Mouse (Mus musculus): ENCODE results near the gene Fmo2. TPM values are rescaled to one million over a fixed set of nuclear protein-coding genes. Genes with fewer than 3 reads are reported as not detected.

Gene Fmo2
- polyA plus RNA-seq, 1 experiment: 2.1 TPM

DNA sequence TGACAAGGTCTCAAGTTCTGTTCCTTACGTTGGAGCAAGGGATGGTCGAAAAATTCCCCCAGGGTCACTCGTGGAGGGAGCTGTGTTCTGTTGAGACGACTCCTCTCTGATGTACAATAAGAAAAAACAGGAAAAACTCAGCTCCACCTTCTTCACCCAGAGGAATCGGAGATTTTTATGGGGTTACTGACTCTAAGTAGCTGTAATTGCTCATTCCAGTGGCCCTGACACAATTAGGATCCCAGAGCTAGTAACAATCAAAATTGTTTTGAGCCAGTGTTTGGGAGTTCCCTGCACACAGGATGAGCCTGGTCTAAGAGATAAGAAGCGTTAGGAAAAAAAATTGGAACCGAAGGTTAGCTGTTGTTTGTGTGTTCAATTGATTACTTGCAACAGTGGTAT, 32.2 kb downstream of the Fmo2 start, which contains the start of gene Fmo1:
Gene Fmo1, minus strand, starts transcription at position 331 of the 402 bp plus-strand sequence.
- H3K4me1 ChIP-seq (replicated peaks; ENCODE audit: control insufficient read depth, insufficient read depth, low read length): no peaks in the 10 kb centered on the region
- H3K4me3 ChIP-seq (ENCODE audit: control insufficient read depth, insufficient read depth, low read length): no peak within 1 kb of the TSS
- WGBS: 40% methylated on average over 7 of the region's 7 CpGs
- H3K27ac ChIP-seq (ENCODE audit: control insufficient read depth, insufficient read depth, low read length): no peak within 1 kb of the TSS
- no peaks in the 10 kb centered on the region for H3K27me3 ChIP-seq (ENCODE audit: control insufficient read depth, insufficient read depth, low read length)
- H3K36me3 ChIP-seq (ENCODE audit: control insufficient read depth, insufficient read depth, low read length): no peaks in the 10 kb centered on the region
- TF ChIP-seq CTCF (IDR thresholded peaks at IDR 0.05; ENCODE audit: borderline replicate concordance, control insufficient read depth, extremely low read depth, insufficient read depth, low read length, poor library complexity) (no peak), POLR2A (IDR thresholded peaks at IDR 0.05; ENCODE audit: control insufficient read depth, extremely low read depth, insufficient read depth, low read length, poor library complexity) (no peak)
- DNase-seq: no peak

- Histone ChIP-seq H3K27ac (ENCODE audit: control insufficient read depth, insufficient read depth, low read length) (no peak overlapping the region), H3K4me1 (replicated peaks; ENCODE audit: control insufficient read depth, insufficient read depth, low read length) (no peaks in the 10 kb centered on the region), H3K27me3 (ENCODE audit: control insufficient read depth, insufficient read depth, low read length) (no peaks in the 10 kb centered on the region), H3K36me3 (ENCODE audit: control insufficient read depth, insufficient read depth, low read length) (no peaks in the 10 kb centered on the region), H3K4me3 (ENCODE audit: control insufficient read depth, insufficient read depth, low read length) (no peak overlapping the region)
- no peak for DNase-seq
- 83% methylated on average over 3 of the region's 3 CpGs for WGBS
- TF ChIP-seq CTCF (IDR thresholded peaks at IDR 0.05; ENCODE audit: borderline replicate concordance, control insufficient read depth, extremely low read depth, insufficient read depth, low read length, poor library complexity) (no peak), POLR2A (IDR thresholded peaks at IDR 0.05; ENCODE audit: control insufficient read depth, extremely low read depth, insufficient read depth, low read length, poor library complexity) (no peak)
Observed at GRCm38 (mm10) chr1:162865493-162865830, 33.1 kb downstream of the Fmo2 start.

DNA sequence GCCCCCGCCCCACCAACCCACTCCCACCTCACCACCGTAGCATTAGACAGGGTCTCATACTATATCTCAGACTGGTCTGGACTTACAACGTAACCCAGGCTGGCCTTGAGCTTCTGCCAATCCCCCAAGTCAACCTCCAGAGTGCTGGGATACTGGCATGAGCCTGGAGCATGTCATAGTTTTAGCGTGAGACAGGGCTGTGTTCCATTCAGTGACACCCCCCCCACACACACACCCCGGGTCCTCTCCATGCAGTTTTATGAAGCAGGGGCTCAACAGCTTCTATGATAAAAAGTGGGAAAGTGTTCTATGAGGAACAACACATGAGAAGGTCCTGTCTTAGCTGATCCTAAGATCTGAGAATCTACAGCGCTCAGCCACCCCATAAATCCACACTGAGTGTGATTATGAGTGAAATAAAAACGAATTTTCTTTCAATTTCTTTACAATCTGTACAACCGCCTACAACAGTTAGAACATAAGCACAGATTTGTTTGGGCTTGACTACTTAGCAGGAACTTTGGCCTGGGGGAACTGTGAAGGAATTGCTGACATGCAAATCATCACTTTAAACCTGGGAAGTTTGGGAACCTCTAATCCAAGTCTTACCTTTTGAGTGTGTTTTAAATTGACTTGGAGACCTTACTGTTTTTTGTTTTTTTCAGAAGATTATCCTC, 33.6 kb downstream of the Fmo2 start:
- TF ChIP-seq CTCF (IDR thresholded peaks at IDR 0.05; ENCODE audit: borderline replicate concordance, control insufficient read depth, extremely low read depth, insufficient read depth, low read length, poor library complexity): no peak
- TF ChIP-seq POLR2A (IDR thresholded peaks at IDR 0.05; ENCODE audit: control insufficient read depth, extremely low read depth, insufficient read depth, low read length, poor library complexity): no peak
- Histone ChIP-seq H3K36me3 (ENCODE audit: control insufficient read depth, insufficient read depth, low read length) (no peaks in the 10 kb centered on the region), H3K4me1 (replicated peaks; ENCODE audit: control insufficient read depth, insufficient read depth, low read length) (no peaks in the 10 kb centered on the region), H3K27me3 (ENCODE audit: control insufficient read depth, insufficient read depth, low read length) (no peaks in the 10 kb centered on the region), H3K4me3 (ENCODE audit: control insufficient read depth, insufficient read depth, low read length) (no peak overlapping the region), H3K27ac (ENCODE audit: control insufficient read depth, insufficient read depth, low read length) (no peak overlapping the region)
- 88% methylated on average over 8 of the region's 8 CpGs for WGBS
- DNase-seq: no peak

DNA sequence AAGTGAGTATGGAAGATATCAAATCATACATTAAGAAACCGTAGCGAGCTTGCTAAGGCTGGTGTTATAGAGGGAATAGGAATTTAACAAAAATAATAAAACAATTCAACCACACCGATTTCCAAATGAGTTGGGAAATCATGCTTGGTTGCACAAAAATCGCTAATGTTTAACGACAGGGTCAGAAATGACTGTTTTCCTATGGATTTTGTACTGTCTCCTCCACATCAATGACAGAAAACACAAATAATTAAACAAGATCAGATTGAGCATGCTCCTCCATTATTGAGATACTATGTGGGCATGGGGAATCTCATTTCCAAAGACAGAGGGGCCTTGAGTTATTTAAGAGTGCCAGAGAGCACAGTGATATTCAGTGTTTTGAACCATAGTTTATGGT, 34.2 kb downstream of the Fmo2 start:
- Histone ChIP-seq H3K27me3 (ENCODE audit: control insufficient read depth, insufficient read depth, low read length) (no peaks in the 10 kb centered on the region), H3K4me1 (replicated peaks; ENCODE audit: control insufficient read depth, insufficient read depth, low read length) (no peaks in the 10 kb centered on the region), H3K36me3 (ENCODE audit: control insufficient read depth, insufficient read depth, low read length) (no peaks in the 10 kb centered on the region), H3K27ac (ENCODE audit: control insufficient read depth, insufficient read depth, low read length) (no peak overlapping the region), H3K4me3 (ENCODE audit: control insufficient read depth, insufficient read depth, low read length) (no peak overlapping the region)
- TF ChIP-seq CTCF (IDR thresholded peaks at IDR 0.05; ENCODE audit: borderline replicate concordance, control insufficient read depth, extremely low read depth, insufficient read depth, low read length, poor library complexity) (no peak), POLR2A (IDR thresholded peaks at IDR 0.05; ENCODE audit: control insufficient read depth, extremely low read depth, insufficient read depth, low read length, poor library complexity) (no peak)
- 96% methylated on average over 5 of the region's 5 CpGs for WGBS
- no peak for DNase-seq

- 75% methylated on average over 3 of the region's 3 CpGs for WGBS
- H3K4me3 ChIP-seq (ENCODE audit: control insufficient read depth, insufficient read depth, low read length): no peak overlapping the region
Observed at GRCm38 (mm10) chr1:162863579-162863978, 34.9 kb downstream of the Fmo2 start.

DNA sequence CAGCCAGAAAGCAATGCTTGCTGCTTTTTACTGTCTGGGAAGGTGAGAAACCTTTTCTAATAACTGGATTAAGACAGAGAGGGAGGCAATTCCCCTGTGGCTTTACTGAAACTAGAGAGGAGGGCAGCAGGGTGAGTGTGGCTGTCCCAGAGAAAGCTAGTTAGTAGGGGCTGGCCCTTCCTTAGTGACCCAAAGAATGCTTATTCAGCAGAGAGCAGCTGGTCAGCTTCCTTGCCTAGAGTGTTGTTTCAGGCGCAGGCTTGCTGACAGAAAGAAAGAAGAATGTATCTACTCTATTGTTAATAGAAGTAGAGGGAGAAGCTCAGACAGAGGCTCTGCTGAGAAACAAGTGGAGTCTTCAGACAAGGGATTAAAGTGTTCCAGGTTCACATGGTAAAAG, 36.2 kb downstream of the Fmo2 start:
- H3K27ac ChIP-seq (ENCODE audit: control insufficient read depth, insufficient read depth, low read length): no peak overlapping the region
- no peak for DNase-seq
- H3K27me3 ChIP-seq (ENCODE audit: control insufficient read depth, insufficient read depth, low read length): no peaks in the 10 kb centered on the region
- no peak overlapping the region for H3K4me3 ChIP-seq (ENCODE audit: control insufficient read depth, insufficient read depth, low read length)
- 94% methylated on average over 1 of the region's 1 CpGs for WGBS
- TF ChIP-seq POLR2A (IDR thresholded peaks at IDR 0.05; ENCODE audit: control insufficient read depth, extremely low read depth, insufficient read depth, low read length, poor library complexity) (no peak), CTCF (IDR thresholded peaks at IDR 0.05; ENCODE audit: borderline replicate concordance, control insufficient read depth, extremely low read depth, insufficient read depth, low read length, poor library complexity) (no peak)
- no peaks in the 10 kb centered on the region for H3K4me1 ChIP-seq (replicated peaks; ENCODE audit: control insufficient read depth, insufficient read depth, low read length)
- no peaks in the 10 kb centered on the region for H3K36me3 ChIP-seq (ENCODE audit: control insufficient read depth, insufficient read depth, low read length)

More at GRCm38 (mm10) chr1:162863579-162863978, 34.9 kb downstream of the Fmo2 start:
- Histone ChIP-seq H3K4me1 (replicated peaks; ENCODE audit: control insufficient read depth, insufficient read depth, low read length) (no peaks in the 10 kb centered on the region), H3K27ac (ENCODE audit: control insufficient read depth, insufficient read depth, low read length) (no peak overlapping the region), H3K27me3 (ENCODE audit: control insufficient read depth, insufficient read depth, low read length) (no peaks in the 10 kb centered on the region), H3K36me3 (ENCODE audit: control insufficient read depth, insufficient read depth, low read length) (no peaks in the 10 kb centered on the region)
- TF ChIP-seq POLR2A (IDR thresholded peaks at IDR 0.05; ENCODE audit: control insufficient read depth, extremely low read depth, insufficient read depth, low read length, poor library complexity) (no peak), CTCF (IDR thresholded peaks at IDR 0.05; ENCODE audit: borderline replicate concordance, control insufficient read depth, extremely low read depth, insufficient read depth, low read length, poor library complexity) (no peak)
- DNase-seq: no peak
